Mouse (Mus musculus): ENCODE measurements around the gene Gstm6. TPM values are rescaled to one million over a fixed set of nuclear protein-coding genes. Genes with fewer than 3 reads are reported as not detected.
"Not testable (repeated sequence)": the region's sequence is repeated elsewhere in the genome, so short reads cannot be mapped to it uniquely, and the experiment has no call there.

Gene Gstm6
- polyA plus RNA-seq, 1 experiment: 78.5 TPM

- Histone ChIP-seq H3K4me1 (ENCODE audit: control insufficient read depth, insufficient read depth, low read length) (no peaks in the 10 kb centered on the region; the same call in 1 of the 2 replicates), H3K36me3 (ENCODE audit: control insufficient read depth, insufficient read depth, low read length) (no peaks in the 10 kb centered on the region), H3K27ac (ENCODE audit: control insufficient read depth, insufficient read depth, low read depth, low read length) (no peak overlapping the region), H3K4me3 (ENCODE audit: control insufficient read depth, low read depth, low read length) (no peak overlapping the region), H3K27me3 (ENCODE audit: control insufficient read depth, insufficient read depth, low read length) (no peaks in the 10 kb centered on the region)
- TF ChIP-seq POLR2A (IDR thresholded peaks at IDR 0.05; ENCODE audit: control insufficient read depth, low read depth, low read length) (no peak), CTCF (IDR thresholded peaks at IDR 0.05; ENCODE audit: control insufficient read depth, insufficient read depth, insufficient replicate concordance, low read depth, low read length) (no peak)
Observed at GRCm38 (mm10) chr3:107977691-107978090, 34.1 kb upstream of the Gstm6 start.

GRCm38 (mm10) chr3:107974237-107974636 is 30.7 kb upstream of the Gstm6 start:
- no peaks in the 10 kb centered on the region for H3K27me3 ChIP-seq (ENCODE audit: control insufficient read depth, insufficient read depth, low read length)
- TF ChIP-seq CTCF (IDR thresholded peaks at IDR 0.05; ENCODE audit: control insufficient read depth, insufficient read depth, insufficient replicate concordance, low read depth, low read length): no peak
- no peak for TF ChIP-seq POLR2A (IDR thresholded peaks at IDR 0.05; ENCODE audit: control insufficient read depth, low read depth, low read length)
- H3K4me1 ChIP-seq (ENCODE audit: control insufficient read depth, insufficient read depth, low read length): no peaks in the 10 kb centered on the region
- no peak overlapping the region for H3K27ac ChIP-seq (ENCODE audit: control insufficient read depth, insufficient read depth, low read depth, low read length)
- H3K4me3 ChIP-seq (ENCODE audit: control insufficient read depth, low read depth, low read length): no peak overlapping the region
- no peaks in the 10 kb centered on the region for H3K36me3 ChIP-seq (ENCODE audit: control insufficient read depth, insufficient read depth, low read length)

- no peaks in the 10 kb centered on the region for H3K36me3 ChIP-seq (ENCODE audit: control insufficient read depth, insufficient read depth, low read length)
- H3K4me1 ChIP-seq (ENCODE audit: control insufficient read depth, insufficient read depth, low read length): no peaks in the 10 kb centered on the region
- H3K4me3 ChIP-seq (ENCODE audit: control insufficient read depth, low read depth, low read length): no peak overlapping the region
- H3K27ac ChIP-seq (ENCODE audit: control insufficient read depth, insufficient read depth, low read depth, low read length): no peak overlapping the region
- H3K27me3 ChIP-seq (ENCODE audit: control insufficient read depth, insufficient read depth, low read length): no peaks in the 10 kb centered on the region
- TF ChIP-seq POLR2A (IDR thresholded peaks at IDR 0.05; ENCODE audit: control insufficient read depth, low read depth, low read length) (no peak), CTCF (IDR thresholded peaks at IDR 0.05; ENCODE audit: control insufficient read depth, insufficient read depth, insufficient replicate concordance, low read depth, low read length) (no peak)
Observed at GRCm38 (mm10) chr3:107972070-107972469, 28.5 kb upstream of the Gstm6 start.

GRCm38 (mm10) chr3:107971101-107971500 is 27.6 kb upstream of the Gstm6 start:
- H3K27ac ChIP-seq (ENCODE audit: control insufficient read depth, insufficient read depth, low read depth, low read length): not testable (repeated sequence)

GRCm38 (mm10) chr3:107968724-107969395 is 25.3 kb upstream of the Gstm6 start, which contains the start of gene Gstm3:
Gstm3 (minus strand) TSS chr3:107969283.
- no peaks in the 10 kb centered on the region for H3K36me3 ChIP-seq (ENCODE audit: control insufficient read depth, insufficient read depth, low read length)
- H3K4me3 ChIP-seq (ENCODE audit: control insufficient read depth, low read depth, low read length): no peak within 1 kb of the TSS
- H3K27ac ChIP-seq (ENCODE audit: control insufficient read depth, insufficient read depth, low read depth, low read length): no peak within 1 kb of the TSS
- H3K27me3 ChIP-seq (ENCODE audit: control insufficient read depth, insufficient read depth, low read length): no peaks in the 10 kb centered on the region
- TF ChIP-seq CTCF (IDR thresholded peaks at IDR 0.05; ENCODE audit: control insufficient read depth, insufficient read depth, insufficient replicate concordance, low read depth, low read length) (no peak), POLR2A (IDR thresholded peaks at IDR 0.05; ENCODE audit: control insufficient read depth, low read depth, low read length) (no peak)
- H3K4me1 ChIP-seq (ENCODE audit: control insufficient read depth, insufficient read depth, low read length): no peaks in the 10 kb centered on the region; the same call in 1 of the 2 replicates

More at GRCm38 (mm10) chr3:107971101-107971500, 27.6 kb upstream of the Gstm6 start:
- not testable (repeated sequence) for H3K27me3 ChIP-seq (ENCODE audit: control insufficient read depth, insufficient read depth, low read length); H3K4me3 ChIP-seq (ENCODE audit: control insufficient read depth, low read depth, low read length); H3K4me1 ChIP-seq (ENCODE audit: control insufficient read depth, insufficient read depth, low read length); H3K36me3 ChIP-seq (ENCODE audit: control insufficient read depth, insufficient read depth, low read length)

- no peaks in the 10 kb centered on the region; the same call in 1 of the 2 replicates for H3K4me1 ChIP-seq (ENCODE audit: control insufficient read depth, insufficient read depth, low read length)
- H3K36me3 ChIP-seq (ENCODE audit: control insufficient read depth, insufficient read depth, low read length): no peaks in the 10 kb centered on the region
- no peaks in the 10 kb centered on the region for H3K27me3 ChIP-seq (ENCODE audit: control insufficient read depth, insufficient read depth, low read length)
- TF ChIP-seq POLR2A (IDR thresholded peaks at IDR 0.05; ENCODE audit: control insufficient read depth, low read depth, low read length) (no peak), CTCF (IDR thresholded peaks at IDR 0.05; ENCODE audit: control insufficient read depth, insufficient read depth, insufficient replicate concordance, low read depth, low read length) (no peak)
- H3K27ac ChIP-seq (ENCODE audit: control insufficient read depth, insufficient read depth, low read depth, low read length): no peak overlapping the region
- no peak overlapping the region for H3K4me3 ChIP-seq (ENCODE audit: control insufficient read depth, low read depth, low read length)
Observed at GRCm38 (mm10) chr3:107966631-107967030, 23.1 kb upstream of the Gstm6 start.

- TF ChIP-seq POLR2A (IDR thresholded peaks at IDR 0.05; ENCODE audit: control insufficient read depth, low read depth, low read length): no peak
- TF ChIP-seq CTCF (IDR thresholded peaks at IDR 0.05; ENCODE audit: control insufficient read depth, insufficient read depth, insufficient replicate concordance, low read depth, low read length): no peak
- Histone ChIP-seq H3K4me3 (ENCODE audit: control insufficient read depth, low read depth, low read length) (no peak overlapping the region), H3K36me3 (ENCODE audit: control insufficient read depth, insufficient read depth, low read length) (no peaks in the 10 kb centered on the region), H3K27ac (ENCODE audit: control insufficient read depth, insufficient read depth, low read depth, low read length) (no peak overlapping the region), H3K27me3 (ENCODE audit: control insufficient read depth, insufficient read depth, low read length) (no peaks in the 10 kb centered on the region), H3K4me1 (ENCODE audit: control insufficient read depth, insufficient read depth, low read length) (no peaks in the 10 kb centered on the region; the same call in 1 of the 2 replicates)
Observed at GRCm38 (mm10) chr3:107965592-107965991, 22.0 kb upstream of the Gstm6 start.
